Mouse (Mus musculus): ENCODE measurements around the gene Vopp1. TPM values are rescaled to one million over a fixed set of nuclear protein-coding genes. Genes with fewer than 3 reads are reported as not detected.
A peak's percentile ranks its signal among the peaks of the same experiment; 100 is the strongest.

Vopp1 gene
- polyA plus RNA-seq, 1 experiment = 15.2 TPM

- Histone ChIP-seq H3K79me3 (ENCODE audit: low read depth) (peaks cover 3% of the 10 kb centered on the region), H3K79me2 (ENCODE audit: control insufficient read depth, insufficient read depth) (peaks cover 16% of the 10 kb centered on the region), H3ac (ENCODE audit: control insufficient read depth, insufficient read length, low read depth) (peak overlapping the region; percentile 73), H3K36me3 (ENCODE audit: control insufficient read depth, insufficient read depth) (no peaks in the 10 kb centered on the region), H3K4me3 (ENCODE audit: insufficient read depth, poor library complexity, severe bottlenecking) (peak overlapping the region; percentile 60), H3K27me3 (ENCODE audit: control insufficient read depth, insufficient read depth, insufficient read length) (no peaks in the 10 kb centered on the region)
- TF ChIP-seq CTCF (IDR thresholded peaks at IDR 0.05; ENCODE audit: control insufficient read depth, insufficient read depth, insufficient read length) (no peak), MAX (IDR thresholded peaks at IDR 0.05) (peak; percentile 18)
Observed at GRCm38 (mm10) chr6:57702743-57703499, 122.0 kb downstream of the Vopp1 start.

- H3K4me3 ChIP-seq (ENCODE audit: insufficient read depth, poor library complexity, severe bottlenecking) = peak within 1 kb of the TSS; percentile 60
- peaks cover 15% of the 10 kb centered on the region for H3K79me2 ChIP-seq (ENCODE audit: control insufficient read depth, insufficient read depth)
- peaks cover 3% of the 10 kb centered on the region for H3K79me3 ChIP-seq (ENCODE audit: low read depth)
- TF ChIP-seq CTCF (IDR thresholded peaks at IDR 0.05; ENCODE audit: control insufficient read depth, insufficient read depth, insufficient read length) (no peak), MAX (IDR thresholded peaks at IDR 0.05) (no peak)
- H3K27me3 ChIP-seq (ENCODE audit: control insufficient read depth, insufficient read depth, insufficient read length) = no peaks in the 10 kb centered on the region
- peak within 1 kb of the TSS; percentile 73 for H3ac ChIP-seq (ENCODE audit: control insufficient read depth, insufficient read length, low read depth)
- H3K36me3 ChIP-seq (ENCODE audit: control insufficient read depth, insufficient read depth) = no peaks in the 10 kb centered on the region
Observed at GRCm38 (mm10) chr6:57702376-57702742, 122.6 kb downstream of the Vopp1 start, which contains the start of gene Lancl2. Lancl2 (plus strand) TSS chr6:57702540.

- TF ChIP-seq FOSL1 (IDR thresholded peaks at IDR 0.05; ENCODE audit: insufficient read depth, low read length, poor library complexity, severe bottlenecking) (no peak), MYOG (IDR thresholded peaks at IDR 0.05; ENCODE audit: control insufficient read depth, extremely low read depth, insufficient read length) (no peak), USF1 (IDR thresholded peaks at IDR 0.05; ENCODE audit: low read depth) (no peak), MAX (IDR thresholded peaks at IDR 0.05) (no peak), MYOD1 (IDR thresholded peaks at IDR 0.05; ENCODE audit: control insufficient read depth, insufficient read length, low read depth) (no peak), CEBPB (IDR thresholded peaks at IDR 0.05; ENCODE audit: low read depth) (no peak)
- peaks cover 3% of the 10 kb centered on the region for H3K79me3 ChIP-seq (ENCODE audit: low read depth)
- no peak overlapping the region for H3K4me3 ChIP-seq (ENCODE audit: insufficient read depth, poor library complexity, severe bottlenecking)
Observed at GRCm38 (mm10) chr6:57701686-57702085, 123.3 kb downstream of the Vopp1 start.

GRCm38 (mm10) chr6:57693116-57693515, 131.8 kb downstream of the Vopp1 start:
- Histone ChIP-seq H3K79me2 (ENCODE audit: control insufficient read depth, insufficient read depth) (peaks cover 15% of the 10 kb centered on the region), H3K4me3 (ENCODE audit: insufficient read depth, poor library complexity, severe bottlenecking) (no peak overlapping the region), H3K27me3 (ENCODE audit: control insufficient read depth, insufficient read depth, insufficient read length) (no peaks in the 10 kb centered on the region), H3K79me3 (ENCODE audit: low read depth) (peaks cover 2% of the 10 kb centered on the region), H3K36me3 (ENCODE audit: control insufficient read depth, insufficient read depth) (peaks cover 15% of the 10 kb centered on the region), H3ac (ENCODE audit: control insufficient read depth, insufficient read length, low read depth) (no peak overlapping the region)
- TF ChIP-seq CTCF (IDR thresholded peaks at IDR 0.05; ENCODE audit: control insufficient read depth, insufficient read depth, insufficient read length) = no peak
- TF ChIP-seq MYOD1 (IDR thresholded peaks at IDR 0.05; ENCODE audit: control insufficient read depth, insufficient read length, low read depth) = no peak
- TF ChIP-seq FOSL1 (IDR thresholded peaks at IDR 0.05; ENCODE audit: insufficient read depth, low read length, poor library complexity, severe bottlenecking) = no peak
- no peak for TF ChIP-seq CEBPB (IDR thresholded peaks at IDR 0.05; ENCODE audit: low read depth)
- no peak for TF ChIP-seq MAX (IDR thresholded peaks at IDR 0.05)
- TF ChIP-seq MYOG (IDR thresholded peaks at IDR 0.05; ENCODE audit: control insufficient read depth, extremely low read depth, insufficient read length) = no peak
- no peak for TF ChIP-seq USF1 (IDR thresholded peaks at IDR 0.05; ENCODE audit: low read depth)

More at GRCm38 (mm10) chr6:57701686-57702085, 123.3 kb downstream of the Vopp1 start:
- no peaks in the 10 kb centered on the region for H3K27me3 ChIP-seq (ENCODE audit: control insufficient read depth, insufficient read depth, insufficient read length)
- peaks cover 13% of the 10 kb centered on the region for H3K79me2 ChIP-seq (ENCODE audit: control insufficient read depth, insufficient read depth)
- no peaks in the 10 kb centered on the region for H3K36me3 ChIP-seq (ENCODE audit: control insufficient read depth, insufficient read depth)
- no peak overlapping the region for H3ac ChIP-seq (ENCODE audit: control insufficient read depth, insufficient read length, low read depth)

GRCm38 (mm10) chr6:57691467-57692261, 133.3 kb downstream of the Vopp1 start, which contains the start of gene Pyurf:
Pyurf (minus strand) TSS chr6:57692078.
- Histone ChIP-seq H3K79me2 (ENCODE audit: control insufficient read depth, insufficient read depth) (peaks cover 15% of the 10 kb centered on the region), H3K36me3 (ENCODE audit: control insufficient read depth, insufficient read depth) (peaks cover 19% of the 10 kb centered on the region), H3K4me3 (ENCODE audit: insufficient read depth, poor library complexity, severe bottlenecking) (peak within 1 kb of the TSS; percentile 64), H3K27me3 (ENCODE audit: control insufficient read depth, insufficient read depth, insufficient read length) (no peaks in the 10 kb centered on the region), H3ac (ENCODE audit: control insufficient read depth, insufficient read length, low read depth) (peak within 1 kb of the TSS; percentile 67), H3K79me3 (ENCODE audit: low read depth) (peaks cover 2% of the 10 kb centered on the region)
- TF ChIP-seq CTCF (IDR thresholded peaks at IDR 0.05; ENCODE audit: control insufficient read depth, insufficient read depth, insufficient read length) (no peak), MYOG (IDR thresholded peaks at IDR 0.05; ENCODE audit: control insufficient read depth, extremely low read depth, insufficient read length) (no peak), MYOD1 (IDR thresholded peaks at IDR 0.05; ENCODE audit: control insufficient read depth, insufficient read length, low read depth) (no peak), MAX (IDR thresholded peaks at IDR 0.05) (peak; percentile 92), USF1 (IDR thresholded peaks at IDR 0.05; ENCODE audit: low read depth) (peak; percentile 71), CEBPB (IDR thresholded peaks at IDR 0.05; ENCODE audit: low read depth) (no peak)

All from C2C12 (cell line).